ENCODE assay signal across 8 mouse cellular contexts in genomic region chrX:73921823-73922549, GRCm38 (mm10). TPM values are rescaled to one million over a fixed set of nuclear protein-coding genes. Genes with fewer than 3 reads are reported as not detected.
DNase-seq lines count a peak whose midpoint lies in the region; ATAC-seq lines count a peak whose summit lies in the region.

Arhgap4 (minus strand) TSS chrX:73921870.
Naa10 (minus strand) TSS chrX:73921944.

- peaks cover 5% of the 10 kb centered on the region; the same call in 1 of the 2 replicates for H3K36me3 ChIP-seq in hindbrain, embryonic 15.5 days

- no peaks in the 10 kb centered on the region for H3K27me3 ChIP-seq in hindbrain, embryonic 15.5 days

- peak within 1 kb of the TSS; percentile 63 for H3K9ac ChIP-seq in hindbrain, embryonic 15.5 days

- DNase-seq in T-cell, adult 2 months (ENCODE audit: low spot score): peak; percentile 83
- DNase-seq in cerebellum, postnatal 25 days: peak; percentile 89 to 95
- peak; percentile 62 to 75 for DNase-seq in frontal cortex, postnatal 25 days (ENCODE audit: low spot score in 2 of 2)
- peak; percentile 83 for DNase-seq in left cerebral cortex, adult 11 months (ENCODE audit: low spot score)
- peak; percentile 90 to 93 for DNase-seq in lung, postnatal 4 days
- DNase-seq in right cerebral cortex, adult 2 months (ENCODE audit: low spot score in 2 of 2): peak; percentile 86
- peak; percentile 90 for DNase-seq in urinary bladder, postnatal 14 days (ENCODE audit: low spot score)

- ATAC-seq in hindbrain, embryonic 15.5 days (ENCODE audit: low FRiP score, low read depth): peak; percentile 98

- peak within 1 kb of the TSS; percentile 83 for H3K27ac ChIP-seq in hindbrain, embryonic 15.5 days (replicated peaks)

- peak within 1 kb of the TSS; percentile 68 for H3K4me2 ChIP-seq in hindbrain, embryonic 15.5 days

- H3K9me3 ChIP-seq in hindbrain, embryonic 15.5 days: no peaks in the 10 kb centered on the region

- H3K4me3 ChIP-seq in hindbrain, embryonic 15.5 days: peak within 1 kb of the TSS; percentile 64

- WGBS in hindbrain, embryonic 15.5 days: 12% methylated on average over 43 of the region's 43 CpGs

- H3K4me1 ChIP-seq in hindbrain, embryonic 15.5 days (replicated peaks): peaks cover 7% of the 10 kb centered on the region

RNA-seq across cellular contexts. Expression of gene Arhgap4, which starts in this region (rescaled TPM):
- 3.5 and 3.6 TPM in 2 replicates for polyA plus RNA-seq in hindbrain, embryonic 15.5 days (2015; fragmentation: Nextera tagmentation; extraction: Ambion mirVana)

RNA-seq across cellular contexts. Expression of gene Naa10, which starts in this region (rescaled TPM):
- 93.3 and 98.4 TPM in 2 replicates for polyA plus RNA-seq in hindbrain, embryonic 15.5 days (2015; fragmentation: Nextera tagmentation; extraction: Ambion mirVana)

Comparison
In these comparisons a context has a peak if more than half of its experiments do, and no peak if none do; other contexts are left out.
1. Peak in every context shown above with its lines: DNase-seq, ATAC-seq, H3K4me3 ChIP-seq and H3K27ac ChIP-seq.